Mouse (Mus musculus) brain, adult 2 months (tissue): ENCODE measurements at regions not wholly inside any gene's neighbourhood (a gene's known extent, or its start where the extent isn't known, plus 50 kb on each side); places are given as distances from the start of the nearest gene placed in this dataset.

Experiments
- DNase-seq: peaks from one replicate; pipeline ENCODE4 v3.0.0; 2011; ENCODE audit warnings: low read depth, low spot score

- no peak for DNase-seq
Measured at GRCm38 (mm10) chr5:75342599-75342998, 190.5 kb downstream of the Pdgfra start.

DNA sequence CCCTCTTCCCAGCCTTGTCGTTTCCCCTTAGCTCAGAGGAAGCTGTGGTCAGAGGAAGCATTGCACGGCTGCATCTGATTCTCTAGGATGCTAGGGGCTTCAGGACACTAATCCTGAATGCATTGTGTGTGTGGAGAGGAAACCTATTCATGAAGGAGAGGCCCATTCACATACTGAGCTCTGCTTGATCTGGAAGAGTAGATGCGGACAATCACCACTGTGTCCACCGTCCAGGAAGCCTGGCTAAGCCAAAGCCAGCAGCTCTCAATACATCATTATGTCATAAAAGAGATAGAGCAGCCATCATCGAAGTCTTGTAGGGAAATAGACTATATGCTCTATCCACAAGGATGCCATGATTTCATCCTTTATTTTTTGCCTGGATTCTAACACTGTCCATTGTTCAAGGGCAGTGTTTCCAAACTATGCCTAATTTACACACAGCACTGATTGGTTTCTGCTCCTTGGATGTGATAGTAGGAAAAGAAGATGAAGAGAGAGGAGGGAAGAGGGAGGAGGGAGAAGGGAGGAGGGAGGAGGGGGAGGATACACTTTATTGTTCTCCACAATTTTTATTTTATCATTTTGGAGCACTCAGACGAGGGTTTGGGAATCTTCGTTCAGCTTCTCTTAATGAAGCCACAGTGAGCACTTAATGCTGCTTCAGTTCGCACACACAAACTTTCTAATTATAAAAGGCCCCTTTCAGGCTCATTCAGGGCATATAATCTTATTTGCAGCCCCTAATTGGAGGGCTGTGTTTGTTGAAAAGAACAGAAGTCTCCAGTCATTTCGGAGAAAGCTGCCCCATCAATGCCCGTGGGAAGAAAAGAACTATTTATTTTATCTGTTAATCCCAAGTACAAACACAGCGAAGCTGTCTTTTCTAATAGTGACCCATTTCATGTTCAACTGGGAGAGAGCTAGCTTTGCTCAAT lies 195.0 kb downstream of the Pdgfra start:
- DNase-seq: peak; percentile 18

DNA sequence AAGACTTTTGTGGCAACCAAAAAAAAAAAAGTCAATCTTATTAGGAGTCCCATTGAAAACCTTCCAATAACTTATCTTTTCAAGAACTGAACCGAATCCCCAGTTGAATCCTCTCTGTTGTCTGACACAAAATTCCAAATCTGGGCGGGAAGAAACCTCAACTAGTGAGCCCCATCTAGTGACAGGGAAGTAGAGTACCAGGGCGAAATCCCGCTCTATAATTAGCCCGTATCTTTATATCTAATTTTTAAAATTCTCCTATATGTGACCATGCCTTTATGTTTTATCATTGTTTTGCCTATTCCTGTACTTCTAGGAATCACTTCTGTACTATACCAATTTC lies 195.7 kb downstream of the Pdgfra start:
- peak; percentile 26 for DNase-seq

- DNase-seq: peak; percentile 52
Measured at GRCm38 (mm10) chr5:75355266-75355665, 203.2 kb downstream of the Pdgfra start.

DNA sequence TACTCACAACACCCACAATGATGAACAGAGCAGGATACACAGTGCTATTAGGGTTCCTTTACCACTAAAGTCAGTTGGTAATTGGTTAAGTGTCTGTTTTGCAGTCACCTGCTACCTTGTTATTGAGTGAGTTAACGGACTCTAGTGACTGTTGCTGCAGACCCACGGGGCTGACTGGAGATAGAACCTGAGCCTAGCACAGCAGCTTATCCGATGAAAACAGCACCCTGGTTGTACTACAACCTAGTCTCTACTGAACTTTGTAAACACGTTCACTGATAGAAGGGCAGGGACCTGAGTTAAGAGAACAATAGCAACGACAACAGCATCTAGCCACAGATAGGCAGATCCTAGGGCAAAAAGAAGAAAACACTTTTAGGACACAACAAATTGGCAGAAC lies 206.8 kb downstream of the Pdgfra start:
- DNase-seq: no peak

DNA sequence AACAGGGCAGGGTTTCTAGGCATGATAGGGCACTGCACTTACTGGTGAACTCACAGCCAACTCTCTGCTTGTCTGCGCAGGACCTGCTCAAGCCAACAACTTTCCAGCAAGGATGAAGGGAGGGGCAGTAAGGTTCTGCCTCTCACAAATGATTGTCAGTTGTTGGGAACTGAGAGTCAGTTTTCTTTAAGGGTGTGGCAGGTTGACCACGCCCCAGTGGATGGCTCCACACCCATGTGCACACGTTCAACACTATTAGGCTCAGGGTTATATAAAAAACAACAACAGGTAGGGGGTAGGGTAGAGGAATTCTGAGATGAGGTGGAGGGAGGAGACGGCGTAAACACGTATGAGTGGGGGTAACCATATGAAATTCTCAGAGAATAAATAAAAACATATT lies 210.9 kb upstream of the Kit start:
- DNase-seq: no peak

- DNase-seq: no peak
Measured at GRCm38 (mm10) chr5:75367282-75367681, 207.4 kb upstream of the Kit start.

- no peak for DNase-seq
Measured at GRCm38 (mm10) chr5:75368691-75369090, 206.0 kb upstream of the Kit start.

DNA sequence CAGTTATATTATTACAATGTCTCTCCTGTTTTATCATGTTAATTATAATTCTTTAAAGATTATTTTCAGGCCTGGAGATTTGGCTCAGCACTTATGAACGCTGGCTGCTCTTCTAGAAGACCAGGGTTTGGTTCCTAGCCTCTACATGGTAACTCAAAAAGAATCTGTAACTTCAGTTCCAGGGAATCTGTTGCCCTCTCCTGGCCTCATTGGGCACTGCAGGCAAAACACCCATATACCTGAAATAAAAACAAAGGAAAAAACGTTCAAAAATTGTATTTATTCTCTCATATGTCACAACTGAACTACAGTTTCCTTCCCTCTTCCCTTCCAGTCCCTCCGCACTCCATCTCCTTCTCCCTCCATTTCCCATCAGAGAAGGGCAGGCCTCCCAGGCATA lies 201.9 kb upstream of the Kit start:
- no peak for DNase-seq

DNA sequence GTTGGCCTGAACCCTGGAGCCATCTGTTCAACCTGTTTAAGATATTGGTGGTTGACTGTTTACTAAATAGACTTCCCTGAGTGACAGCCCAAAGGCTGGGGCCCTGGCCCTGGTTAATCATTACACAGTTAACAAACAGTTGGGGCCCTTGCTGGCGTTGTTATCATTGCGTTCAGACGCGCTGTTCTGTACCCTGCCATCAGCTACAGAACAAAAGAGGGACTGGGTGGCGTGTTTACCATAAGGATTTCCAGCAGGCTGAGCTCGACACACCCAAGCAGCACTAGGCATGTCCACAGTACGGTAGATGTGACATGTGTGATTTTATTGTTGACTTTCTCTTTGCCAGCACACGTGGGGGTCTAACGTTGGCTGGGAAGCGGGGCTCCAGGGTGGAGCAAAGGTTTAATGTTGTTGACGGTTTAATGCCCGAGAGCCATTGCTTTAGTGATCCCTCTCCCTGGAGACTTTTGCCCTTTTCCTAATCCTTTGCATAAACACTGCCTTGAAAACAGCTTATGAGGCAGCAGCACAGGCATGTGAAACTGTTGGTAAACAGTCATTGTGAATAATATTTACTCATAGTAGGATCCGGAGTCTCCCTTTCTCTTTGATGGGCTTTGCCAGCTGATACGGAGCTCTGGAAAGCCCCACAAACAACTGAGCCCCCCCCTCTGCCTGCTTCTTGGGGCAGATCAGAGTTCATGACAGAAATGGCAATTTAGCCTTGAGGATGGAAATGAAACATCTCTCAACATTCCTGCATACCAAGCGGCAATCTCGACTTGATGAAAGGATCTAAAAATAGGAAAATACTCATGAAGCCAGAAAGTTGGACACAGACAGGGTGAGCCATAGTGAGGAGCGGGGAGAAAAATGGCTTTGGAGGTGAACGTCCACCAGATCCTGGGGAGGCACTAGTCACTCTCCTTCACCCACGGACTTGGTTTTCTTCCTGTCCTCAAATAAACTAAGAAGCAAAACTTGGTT lies 197.1 kb upstream of the Kit start:
- DNase-seq: no peak

GRCm38 (mm10) chr5:75378655-75379054 lies 196.1 kb upstream of the Kit start:
- DNase-seq: no peak

- no peak for DNase-seq
Measured at GRCm38 (mm10) chr5:75380340-75380739, 194.4 kb upstream of the Kit start.

GRCm38 (mm10) chr5:75382138-75382537 lies 192.6 kb upstream of the Kit start:
- no peak for DNase-seq

GRCm38 (mm10) chr5:75387886-75388454 lies 186.7 kb upstream of the Kit start:
- peak; percentile 64 for DNase-seq

DNA sequence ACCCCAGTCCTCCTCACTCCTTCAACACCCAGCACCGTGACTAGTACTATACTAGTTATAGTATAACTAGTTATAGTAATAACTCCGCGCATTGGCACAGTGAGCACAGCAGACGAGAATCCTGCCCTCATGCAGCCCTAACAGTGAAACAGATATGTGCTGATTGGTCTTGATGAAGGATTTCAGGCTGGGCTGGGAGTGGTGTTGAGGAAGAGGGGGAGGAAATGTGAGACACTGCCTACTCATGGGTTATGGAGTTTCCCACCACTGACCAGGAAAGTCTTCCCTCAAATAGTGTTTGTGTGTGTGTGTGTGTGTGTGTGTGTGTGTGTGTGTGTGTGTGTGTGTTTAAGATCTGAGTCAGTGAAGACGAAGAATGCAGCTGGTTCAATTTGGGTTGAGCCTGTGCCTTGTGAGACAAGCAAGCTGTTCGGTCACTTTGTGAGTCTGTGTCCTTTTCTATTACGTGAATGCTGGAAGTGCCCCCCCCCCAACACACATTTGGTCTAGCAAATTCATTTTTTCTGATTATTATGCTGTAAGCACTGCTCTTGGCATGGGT lies 185.9 kb upstream of the Kit start:
- DNase-seq: no peak

DNA sequence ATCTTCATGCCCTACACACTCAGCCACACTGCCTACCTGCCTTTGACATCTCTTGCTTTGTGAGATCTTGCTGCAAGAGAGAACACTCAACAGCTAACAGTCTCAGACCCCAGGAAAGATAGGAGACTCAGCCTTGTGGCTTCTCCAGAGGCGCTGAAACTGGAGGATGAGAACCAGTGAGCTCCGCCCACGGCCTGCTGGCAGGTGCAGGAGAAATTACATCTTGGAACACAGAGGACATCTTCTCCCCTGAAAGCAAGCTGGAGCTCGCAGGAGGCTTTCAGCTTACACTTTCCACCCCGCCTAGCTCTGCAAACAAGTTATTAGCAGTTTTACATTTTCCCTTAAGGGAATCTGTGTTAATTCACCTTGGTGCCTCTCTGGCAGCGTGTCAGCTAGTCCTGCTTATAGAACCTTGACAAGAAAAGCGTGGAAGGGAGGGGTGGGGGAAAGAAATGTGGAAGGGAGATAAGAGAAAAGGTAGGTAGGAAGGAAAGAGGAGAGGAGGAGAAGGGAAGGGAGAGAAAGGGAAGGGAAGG lies 185.2 kb upstream of the Kit start:
- peak; percentile 78 for DNase-seq

GRCm38 (mm10) chr5:75398820-75399219 lies 175.9 kb upstream of the Kit start:
- DNase-seq: no peak

GRCm38 (mm10) chr5:75401734-75402133 lies 173.0 kb upstream of the Kit start:
- no peak for DNase-seq

- DNase-seq: no peak
Measured at GRCm38 (mm10) chr5:75402631-75403030, 172.1 kb upstream of the Kit start.

DNA sequence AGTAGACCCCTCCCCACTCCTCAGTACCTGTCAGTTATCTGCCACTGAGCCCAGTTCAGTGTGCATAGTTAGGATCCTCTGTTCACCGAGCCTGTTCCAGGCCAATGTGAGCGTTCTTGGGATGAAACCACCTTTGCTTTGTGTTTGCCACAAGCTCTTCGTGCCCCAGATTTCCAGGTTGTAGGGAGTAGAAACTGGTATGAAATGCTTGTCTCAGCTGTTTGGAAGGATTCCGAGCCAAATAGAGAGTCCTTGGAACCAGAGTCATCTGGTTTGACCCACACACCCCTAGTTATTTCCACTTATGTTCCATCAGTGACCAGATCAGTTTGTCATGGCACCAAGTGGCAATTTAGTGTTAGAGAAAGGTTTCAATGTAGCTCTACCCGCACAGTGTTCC lies 171.2 kb upstream of the Kit start:
- no peak for DNase-seq

- DNase-seq: no peak
Measured at GRCm38 (mm10) chr5:75404601-75405285, 170.0 kb upstream of the Kit start.
